Mouse (Mus musculus): ENCODE results near the gene Jazf1. TPM values are rescaled to one million over a fixed set of nuclear protein-coding genes. Genes with fewer than 3 reads are reported as not detected.

Gene Jazf1
- polyA plus RNA-seq, 1 experiment: 7.3 TPM

- DNase-seq (ENCODE audit: low spot score): no peak
These were observed 217.4 kb downstream of the Jazf1 start for GRCm38 (mm10) chr6:52851019-52851418.

GRCm38 (mm10) chr6:52848199-52848598 is 220.2 kb downstream of the Jazf1 start:
- DNase-seq (ENCODE audit: low spot score): no peak

- DNase-seq (ENCODE audit: low spot score): no peak
These were observed 222.1 kb downstream of the Jazf1 start for GRCm38 (mm10) chr6:52846314-52846713.

GRCm38 (mm10) chr6:52844741-52845140 is 223.7 kb downstream of the Jazf1 start:
- no peak for DNase-seq (ENCODE audit: low spot score)

GRCm38 (mm10) chr6:52843027-52843426 is 225.4 kb downstream of the Jazf1 start:
- DNase-seq (ENCODE audit: low spot score): no peak

GRCm38 (mm10) chr6:52842598-52842997 is 225.8 kb downstream of the Jazf1 start:
- DNase-seq (ENCODE audit: low spot score): no peak

GRCm38 (mm10) chr6:52841611-52842010 is 226.8 kb downstream of the Jazf1 start:
- no peak for DNase-seq (ENCODE audit: low spot score)

GRCm38 (mm10) chr6:52840589-52841044 is 227.8 kb downstream of the Jazf1 start:
- DNase-seq (ENCODE audit: low spot score): no peak

GRCm38 (mm10) chr6:52838691-52839090 is 229.7 kb downstream of the Jazf1 start:
- peak; percentile 64 for DNase-seq (ENCODE audit: low spot score)

- DNase-seq (ENCODE audit: low spot score): no peak
These were observed 230.6 kb downstream of the Jazf1 start for GRCm38 (mm10) chr6:52837792-52838191.

GRCm38 (mm10) chr6:52836201-52836950 is 232.1 kb downstream of the Jazf1 start:
- no peak for DNase-seq (ENCODE audit: low spot score)

- no peak for DNase-seq (ENCODE audit: low spot score)
These were observed 240.6 kb downstream of the Jazf1 start for GRCm38 (mm10) chr6:52827752-52828277.

- peak; percentile 31 for DNase-seq (ENCODE audit: low spot score)
These were observed 242.9 kb downstream of the Jazf1 start for GRCm38 (mm10) chr6:52825535-52825934.

- DNase-seq (ENCODE audit: low spot score): no peak
These were observed 243.4 kb downstream of the Jazf1 start for GRCm38 (mm10) chr6:52824977-52825482.

- no peak for DNase-seq (ENCODE audit: low spot score)
These were observed 245.4 kb downstream of the Jazf1 start for GRCm38 (mm10) chr6:52823064-52823463.

GRCm38 (mm10) chr6:52822625-52823024 is 245.8 kb downstream of the Jazf1 start:
- no peak for DNase-seq (ENCODE audit: low spot score)

- no peak for DNase-seq (ENCODE audit: low spot score)
These were observed 249.1 kb downstream of the Jazf1 start for GRCm38 (mm10) chr6:52819353-52819752.

GRCm38 (mm10) chr6:52818041-52818440 is 250.4 kb downstream of the Jazf1 start:
- DNase-seq (ENCODE audit: low spot score): no peak

GRCm38 (mm10) chr6:52817203-52817874 is 251.1 kb downstream of the Jazf1 start:
- DNase-seq (ENCODE audit: low spot score): no peak

- DNase-seq (ENCODE audit: low spot score): no peak
These were observed 263.1 kb downstream of the Jazf1 start for GRCm38 (mm10) chr6:52805237-52805856.

- DNase-seq (ENCODE audit: low spot score): no peak
These were observed 266.2 kb downstream of the Jazf1 start for GRCm38 (mm10) chr6:52802181-52802580.

GRCm38 (mm10) chr6:52797252-52797800 is 271.1 kb downstream of the Jazf1 start:
- no peak for DNase-seq (ENCODE audit: low spot score)
